Mouse (Mus musculus) hindbrain, embryonic 10.5 days (tissue): ENCODE measurements at regions not wholly inside any gene's neighbourhood (a gene's known extent, or its start where the extent isn't known, plus 50 kb on each side); places are given as distances from the start of the nearest gene placed in this dataset.
"Not testable (repeated sequence)": the region's sequence is repeated elsewhere in the genome, so short reads cannot be mapped to it uniquely, and the experiment has no call there.

ENCODE experiments used
- DNase-seq: peaks from one replicate; pipeline ENCODE4 v3.0.0-alpha.2; 2017; ENCODE audit warnings: low spot score
- H3K27ac ChIP-seq: fragments of 300-500 bp; sonication (generic); 2 replicates; pipeline ENCODE4 v1.5.1; 2016; ENCODE audit warnings: mild to moderate bottlenecking, moderate library complexity
- H3K27me3 ChIP-seq: fragments of 300-500 bp; sonication (generic); 2 replicates; pipeline ENCODE4 v1.6.1; 2016; ENCODE audit warnings: mild to moderate bottlenecking; ENCODE audit not compliant: poor library complexity, insufficient read depth, severe bottlenecking
- H3K36me3 ChIP-seq: fragments of 300-500 bp; sonication (generic); 2 replicates; pipeline ENCODE4 v1.6.1; 2016; ENCODE audit warnings: mild to moderate bottlenecking, moderate library complexity
- H3K4me1 ChIP-seq: fragments of 300-500 bp; sonication (generic); replicated peaks from 2 replicates; pipeline ENCODE4 v1.6.1; 2016; ENCODE audit warnings: mild to moderate bottlenecking
- H3K4me3 ChIP-seq: fragments of 300-500 bp; sonication (generic); 2 replicates; pipeline ENCODE4 v1.5.1; 2016; ENCODE audit warnings: mild to moderate bottlenecking, moderate library complexity
- H3K9me3 ChIP-seq: fragments of 300-500 bp; sonication (generic); 2 replicates; pipeline ENCODE4 v1.6.1; 2016; ENCODE audit warnings: mild to moderate bottlenecking, moderate library complexity
- WGBS: fragments of 180-500 bp; shearing (Covaris S2); methylation state at CpG from one replicate; pipeline ENCODE4 v1.1.7; 2016; 5-methylcytosine and 5-hydroxymethylcytosine counted together

- not testable (repeated sequence) for H3K4me1 ChIP-seq, H3K4me3 ChIP-seq, H3K27ac ChIP-seq, H3K27me3 ChIP-seq, H3K36me3 ChIP-seq, DNase-seq, H3K9me3 ChIP-seq
- WGBS, result 69% methylated on average over 1 of the region's 1 CpGs
Observed at GRCm38 (mm10) chr5:55677811-55678210, 1679.5 kb downstream of the Stim2 start.

GRCm38 (mm10) chr5:55691114-55691742 is 1692.9 kb downstream of the Stim2 start:
- 90% methylated on average over 5 of the region's 5 CpGs for WGBS
- DNase-seq, result no peak
- no peak overlapping the region for H3K27ac ChIP-seq

GRCm38 (mm10) chr5:55704512-55704911 is 1706.2 kb downstream of the Stim2 start:
- DNase-seq, result no peak
- Histone ChIP-seq H3K27me3 (no peaks in the 10 kb centered on the region), H3K4me1 (no peaks in the 10 kb centered on the region), H3K36me3 (no peaks in the 10 kb centered on the region), H3K4me3 (no peak overlapping the region), H3K27ac (no peak overlapping the region), H3K9me3 (no peaks in the 10 kb centered on the region)
- 81% methylated on average over 3 of the region's 3 CpGs for WGBS

More at GRCm38 (mm10) chr5:55691114-55691742, 1692.9 kb downstream of the Stim2 start:
- no peaks in the 10 kb centered on the region for H3K36me3 ChIP-seq
- 0 out of 2 replicates have a peak, but pooled peaks cover 2% of the 10 kb centered on the region for H3K9me3 ChIP-seq
- no peaks in the 10 kb centered on the region for H3K4me1 ChIP-seq
- no peaks in the 10 kb centered on the region for H3K27me3 ChIP-seq
- no peak overlapping the region for H3K4me3 ChIP-seq

- Histone ChIP-seq H3K27ac (no peak overlapping the region), H3K4me1 (no peaks in the 10 kb centered on the region), H3K4me3 (no peak overlapping the region), H3K27me3 (no peaks in the 10 kb centered on the region), H3K36me3 (no peaks in the 10 kb centered on the region), H3K9me3 (no peaks in the 10 kb centered on the region)
- WGBS, result 24% methylated on average over 1 of the region's 1 CpGs
- peak; percentile 9 for DNase-seq
Observed at GRCm38 (mm10) chr5:55711786-55712185, 1713.5 kb downstream of the Stim2 start.

GRCm38 (mm10) chr5:55735143-55735542 is 1736.8 kb downstream of the Stim2 start:
- H3K9me3 ChIP-seq, result no peaks in the 10 kb centered on the region
- H3K27me3 ChIP-seq, result no peaks in the 10 kb centered on the region
- H3K4me1 ChIP-seq, result no peaks in the 10 kb centered on the region
- no peaks in the 10 kb centered on the region for H3K36me3 ChIP-seq
- DNase-seq, result no peak
- H3K4me3 ChIP-seq, result no peak overlapping the region
- no peak overlapping the region for H3K27ac ChIP-seq
- 83% methylated on average over 3 of the region's 3 CpGs for WGBS

- H3K4me3 ChIP-seq, result no peak overlapping the region
- WGBS, result 96% methylated on average over 1 of the region's 1 CpGs
- H3K27me3 ChIP-seq, result no peaks in the 10 kb centered on the region
- no peak overlapping the region for H3K27ac ChIP-seq
- no peaks in the 10 kb centered on the region for H3K9me3 ChIP-seq
- no peaks in the 10 kb centered on the region for H3K4me1 ChIP-seq
- DNase-seq, result no peak
- H3K36me3 ChIP-seq, result no peaks in the 10 kb centered on the region
Observed at GRCm38 (mm10) chr5:55761777-55762176, 1763.5 kb downstream of the Stim2 start.

- Histone ChIP-seq H3K9me3 (no peaks in the 10 kb centered on the region), H3K27ac (no peak overlapping the region), H3K27me3 (no peaks in the 10 kb centered on the region), H3K4me3 (no peak overlapping the region), H3K36me3 (no peaks in the 10 kb centered on the region), H3K4me1 (no peaks in the 10 kb centered on the region)
- 59% methylated on average over 8 of the region's 8 CpGs for WGBS
- DNase-seq, result no peak
Observed at GRCm38 (mm10) chr5:55791755-55792629, 1793.7 kb downstream of the Stim2 start.

GRCm38 (mm10) chr5:55792717-55793116 is 1794.4 kb downstream of the Stim2 start:
- H3K4me1 ChIP-seq, result no peaks in the 10 kb centered on the region
- no peak overlapping the region for H3K4me3 ChIP-seq
- 61% methylated on average over 1 of the region's 1 CpGs for WGBS
- DNase-seq, result no peak
- H3K36me3 ChIP-seq, result no peaks in the 10 kb centered on the region
- H3K27ac ChIP-seq, result no peak overlapping the region
- H3K27me3 ChIP-seq, result no peaks in the 10 kb centered on the region
- no peaks in the 10 kb centered on the region for H3K9me3 ChIP-seq
